Mouse (Mus musculus) hindbrain, embryonic 15.5 days (tissue): ENCODE data around the gene Esyt2. TPM values are rescaled to one million over a fixed set of nuclear protein-coding genes. Genes with fewer than 3 reads are reported as not detected.
"Not testable (repeated sequence)": the region's sequence is repeated elsewhere in the genome, so short reads cannot be mapped to it uniquely, and the experiment has no call there.

Experiments
- ATAC-seq: fragments of 200-750 bp; cut with Nextera tagmentation; 2 replicates; pipeline ENCODE4 v1.8.0; 2017; ENCODE audit warnings: low read depth, moderate number of reproducible peaks, moderate TSS enrichment; ENCODE audit not compliant: low FRiP score
- H3K27ac ChIP-seq: fragments of 300-500 bp; sonication (generic); replicated peaks from 2 replicates; pipeline ENCODE4 v1.5.1; 2015; ENCODE audit warnings: mild to moderate bottlenecking, inconsistent platforms
- H3K27me3 ChIP-seq: fragments of 300-500 bp; sonication (generic); 2 replicates; pipeline ENCODE4 v1.6.1; 2015; ENCODE audit warnings: control low read depth, inconsistent platforms
- H3K36me3 ChIP-seq: fragments of 300-500 bp; sonication (generic); 2 replicates; pipeline ENCODE4 v1.6.1; 2015; ENCODE audit warnings: control low read depth, inconsistent platforms
- H3K4me1 ChIP-seq: fragments of 300-500 bp; sonication (generic); replicated peaks from 2 replicates; pipeline ENCODE4 v1.6.1; 2015; ENCODE audit warnings: control low read depth, inconsistent platforms
- H3K4me2 ChIP-seq: fragments of 300-500 bp; sonication (generic); 2 replicates; pipeline ENCODE4 v1.6.1; 2015; ENCODE audit warnings: moderate library complexity, mild to moderate bottlenecking, inconsistent platforms
- H3K4me3 ChIP-seq: fragments of 300-500 bp; sonication (generic); 2 replicates; pipeline ENCODE4 v1.5.1; 2015; ENCODE audit warnings: mild to moderate bottlenecking, inconsistent platforms
- H3K9ac ChIP-seq: fragments of 300-500 bp; sonication (generic); 2 replicates; pipeline ENCODE4 v1.6.1; 2015; ENCODE audit warnings: inconsistent platforms
- H3K9me3 ChIP-seq: fragments of 300-500 bp; sonication (generic); 2 replicates; pipeline ENCODE4 v1.6.1; 2016; ENCODE audit warnings: control low read depth, inconsistent platforms
- WGBS: fragments of 180-500 bp; shearing (Covaris S2); methylation state at CpG from one replicate; pipeline ENCODE4 v1.1.7; 2015; 5-methylcytosine and 5-hydroxymethylcytosine counted together
- polyA plus RNA-seq: library from polyadenylated mRNA; unstranded; fragments of >200 nt; fragmentation: Nextera tagmentation; extraction: Ambion mirVana; gene quantifications from 2 replicates; pipeline ENCODE4 v1.2.1, GENCODE M21; 2015

The Esyt2 gene
- polyA plus RNA-seq, 1 experiment from 2014 or later, result 12.3 TPM

DNA sequence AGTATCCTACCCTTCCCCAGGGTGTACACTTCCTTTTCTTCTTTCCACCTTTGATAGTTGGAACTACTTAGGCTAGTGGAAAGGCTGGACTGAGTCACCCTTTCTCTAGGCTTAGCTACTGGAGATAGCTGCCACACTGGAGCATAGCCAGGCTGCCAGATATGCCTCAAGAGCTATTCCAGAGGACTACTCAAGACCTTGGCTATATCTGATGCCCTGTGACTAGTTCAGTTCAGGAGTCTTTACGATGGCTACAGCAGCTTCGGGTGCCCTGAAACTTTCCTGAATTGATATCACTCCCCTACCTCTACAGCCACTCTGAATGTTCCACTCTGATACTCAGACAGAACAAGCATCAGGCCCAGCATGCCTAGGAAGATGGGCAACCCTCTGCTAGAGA lies 16.2 kb upstream of the Esyt2 start:
- Histone ChIP-seq H3K9ac (no peak overlapping the region), H3K36me3 (no peaks in the 10 kb centered on the region), H3K9me3 (no peaks in the 10 kb centered on the region), H3K27ac (no peak overlapping the region), H3K4me2 (no peak overlapping the region), H3K4me1 (peaks cover 23% of the 10 kb centered on the region), H3K27me3 (no peaks in the 10 kb centered on the region), H3K4me3 (no peak overlapping the region)
- WGBS, result 92% methylated on average over 2 of the region's 2 CpGs
- no peak for ATAC-seq

- H3K9ac ChIP-seq, result no peak overlapping the region
- no peak overlapping the region for H3K4me2 ChIP-seq
- H3K27ac ChIP-seq, result no peak overlapping the region
- WGBS, result 86% methylated on average over 2 of the region's 2 CpGs
- peaks cover 23% of the 10 kb centered on the region for H3K4me1 ChIP-seq
- H3K27me3 ChIP-seq, result no peaks in the 10 kb centered on the region
- no peaks in the 10 kb centered on the region for H3K9me3 ChIP-seq
- no peak for ATAC-seq
- H3K4me3 ChIP-seq, result no peak overlapping the region
- H3K36me3 ChIP-seq, result no peaks in the 10 kb centered on the region
Observed at GRCm38 (mm10) chr12:116265275-116265674, 15.7 kb upstream of the Esyt2 start.

DNA sequence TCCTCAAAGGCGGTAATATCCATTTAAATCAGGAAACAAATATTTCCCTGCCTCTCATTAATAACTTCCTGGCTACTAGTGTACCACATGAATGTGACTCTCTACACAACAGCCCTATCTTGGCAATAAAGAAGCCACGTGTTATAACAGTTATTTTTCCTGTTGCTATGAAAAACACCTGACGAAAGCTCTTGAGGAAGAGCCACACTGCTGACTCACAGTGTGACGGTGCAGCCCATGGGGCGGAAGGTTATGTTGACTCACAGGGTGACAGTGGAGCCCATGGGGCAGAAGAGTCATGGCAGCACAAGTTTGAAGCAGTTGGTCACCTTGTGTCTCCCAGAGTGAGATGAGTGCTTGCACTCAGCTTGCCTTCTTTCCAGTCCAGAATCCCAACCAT lies 11.5 kb upstream of the Esyt2 start:
- ATAC-seq, result no peak
- no peak overlapping the region for H3K4me3 ChIP-seq
- H3K27me3 ChIP-seq, result no peaks in the 10 kb centered on the region
- H3K9ac ChIP-seq, result no peak overlapping the region
- no peak overlapping the region for H3K4me2 ChIP-seq
- no peaks in the 10 kb centered on the region for H3K36me3 ChIP-seq
- WGBS, result 84% methylated on average over 5 of the region's 5 CpGs
- H3K4me1 ChIP-seq, result no peaks in the 10 kb centered on the region
- H3K9me3 ChIP-seq, result no peaks in the 10 kb centered on the region
- H3K27ac ChIP-seq, result no peak overlapping the region

DNA sequence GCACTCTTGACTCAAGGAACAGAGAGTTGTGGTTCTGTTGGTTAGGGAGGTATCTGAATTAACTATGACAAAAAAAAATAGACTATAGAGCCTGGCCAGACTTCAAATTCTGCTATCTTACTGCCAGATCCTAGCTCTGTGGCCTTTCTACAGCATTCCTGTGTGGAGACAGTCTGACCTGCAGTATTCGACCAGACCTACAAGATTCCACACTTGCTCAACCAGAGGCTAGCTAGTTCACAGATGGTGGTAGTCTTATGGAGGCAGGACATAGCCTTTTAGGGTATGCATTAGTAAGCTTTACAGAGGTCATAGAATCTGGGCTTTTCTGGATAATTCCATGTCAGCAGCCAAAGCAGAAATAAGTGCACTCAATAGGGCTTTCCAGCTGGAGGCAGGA lies 10.5 kb upstream of the Esyt2 start:
- H3K4me1 ChIP-seq, result no peaks in the 10 kb centered on the region
- no peak overlapping the region for H3K4me2 ChIP-seq
- no peak overlapping the region for H3K4me3 ChIP-seq
- H3K36me3 ChIP-seq, result no peaks in the 10 kb centered on the region
- H3K27me3 ChIP-seq, result no peaks in the 10 kb centered on the region
- no peak overlapping the region for H3K9ac ChIP-seq
- no peaks in the 10 kb centered on the region for H3K9me3 ChIP-seq
- 83% methylated on average over 1 of the region's 1 CpGs for WGBS
- H3K27ac ChIP-seq, result no peak overlapping the region
- ATAC-seq, result no peak

DNA sequence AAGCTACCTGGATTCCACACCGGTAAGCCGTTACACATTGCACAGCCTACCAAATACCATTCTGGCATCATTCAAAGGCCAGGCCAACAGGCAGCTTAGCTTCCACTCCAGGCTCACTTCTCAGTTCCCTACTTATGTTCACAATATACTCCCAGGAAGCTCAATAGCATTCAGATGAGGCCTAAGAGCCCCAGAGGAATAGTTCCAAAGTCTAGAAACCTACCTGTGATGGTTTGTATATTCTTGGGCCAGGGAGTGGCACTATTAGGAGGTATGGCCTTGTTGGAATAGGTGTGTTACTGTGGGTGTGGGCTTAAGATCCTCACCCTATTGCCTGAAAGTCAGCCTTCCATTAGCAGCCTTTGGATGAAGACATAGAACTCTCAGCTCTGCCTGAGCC lies 9.9 kb upstream of the Esyt2 start:
- no peaks in the 10 kb centered on the region for H3K9me3 ChIP-seq
- no peak overlapping the region for H3K4me2 ChIP-seq
- H3K4me1 ChIP-seq, result no peaks in the 10 kb centered on the region
- WGBS, result 96% methylated on average over 2 of the region's 2 CpGs
- no peak overlapping the region for H3K27ac ChIP-seq
- no peaks in the 10 kb centered on the region for H3K27me3 ChIP-seq
- H3K9ac ChIP-seq, result no peak overlapping the region
- no peaks in the 10 kb centered on the region for H3K36me3 ChIP-seq
- no peak overlapping the region for H3K4me3 ChIP-seq
- ATAC-seq, result no peak

- Histone ChIP-seq H3K4me2 (no peak overlapping the region), H3K36me3 (no peaks in the 10 kb centered on the region), H3K9ac (no peak overlapping the region), H3K27ac (no peak overlapping the region), H3K4me3 (no peak overlapping the region), H3K9me3 (no peaks in the 10 kb centered on the region), H3K27me3 (no peaks in the 10 kb centered on the region), H3K4me1 (no peaks in the 10 kb centered on the region)
- WGBS, result 74% methylated on average over 1 of the region's 1 CpGs
- no peak for ATAC-seq
Observed at GRCm38 (mm10) chr12:116273733-116274132, 7.3 kb upstream of the Esyt2 start.

GRCm38 (mm10) chr12:116275086-116275485 lies 5.9 kb upstream of the Esyt2 start, which contains the start of gene Gm11027:
Gene Gm11027 (plus strand): TSS chr12:116275386.
- H3K36me3 ChIP-seq, H3K9me3 ChIP-seq, H3K9ac ChIP-seq, H3K4me1 ChIP-seq, H3K27me3 ChIP-seq, H3K4me2 ChIP-seq, H3K4me3 ChIP-seq, H3K27ac ChIP-seq, ATAC-seq: not testable (repeated sequence)
- 78% methylated on average over 2 of the region's 2 CpGs for WGBS

DNA sequence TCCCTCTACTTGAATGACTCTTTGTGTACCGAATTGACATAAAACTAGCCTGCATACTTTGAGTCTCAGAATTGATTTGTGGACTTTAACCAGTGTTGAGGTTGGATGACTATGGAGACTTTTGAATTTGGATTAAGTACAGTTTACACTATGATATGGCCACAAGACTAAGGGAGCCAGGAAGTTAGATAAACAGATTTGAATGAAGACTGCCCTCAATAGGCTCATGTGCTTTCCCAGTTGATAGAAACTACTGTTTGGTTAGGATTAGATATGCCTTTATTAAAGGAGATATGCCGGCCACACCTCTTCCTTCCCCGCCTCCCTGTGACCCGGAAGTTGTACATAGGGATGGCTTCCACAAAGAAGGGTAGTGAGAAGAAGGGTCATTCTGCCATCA lies 5.4 kb upstream of the Esyt2 start:
- H3K9me3 ChIP-seq, result no peaks in the 10 kb centered on the region
- WGBS, result 97% methylated on average over 4 of the region's 4 CpGs
- H3K4me1 ChIP-seq, result peaks cover 5% of the 10 kb centered on the region; the same call in 1 of the 2 replicates
- H3K4me3 ChIP-seq, result no peak overlapping the region
- H3K9ac ChIP-seq, result no peak overlapping the region
- no peaks in the 10 kb centered on the region for H3K36me3 ChIP-seq
- H3K4me2 ChIP-seq, result no peak overlapping the region
- H3K27me3 ChIP-seq, result no peaks in the 10 kb centered on the region
- no peak for ATAC-seq
- no peak overlapping the region for H3K27ac ChIP-seq

DNA sequence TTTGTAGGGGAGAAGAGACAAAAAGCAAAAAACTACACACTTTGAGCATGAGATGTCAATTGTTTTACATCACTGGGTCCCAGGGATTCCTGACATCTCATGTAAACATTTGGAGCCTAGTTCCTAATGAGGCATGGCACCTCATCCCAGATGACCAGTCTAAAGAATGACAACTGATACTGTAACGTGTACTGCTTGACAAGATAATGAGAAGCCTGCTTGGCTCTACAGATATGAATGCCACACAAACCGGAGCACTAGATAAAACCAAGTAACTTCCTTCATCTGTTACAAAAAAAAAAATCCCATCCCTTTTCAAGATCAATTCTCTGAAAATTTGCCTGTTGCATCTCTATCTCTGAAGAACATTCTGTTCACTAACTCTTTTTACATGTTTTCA lies 4.0 kb upstream of the Esyt2 start:
- ATAC-seq, result no peak
- peaks cover 7% of the 10 kb centered on the region for H3K4me1 ChIP-seq
- H3K4me2 ChIP-seq, result no peak overlapping the region
- H3K4me3 ChIP-seq, result no peak overlapping the region
- 83% methylated on average over 2 of the region's 2 CpGs for WGBS
- H3K9ac ChIP-seq, result no peak overlapping the region
- no peaks in the 10 kb centered on the region for H3K36me3 ChIP-seq
- H3K9me3 ChIP-seq, result no peaks in the 10 kb centered on the region
- no peaks in the 10 kb centered on the region for H3K27me3 ChIP-seq
- no peak overlapping the region for H3K27ac ChIP-seq

DNA sequence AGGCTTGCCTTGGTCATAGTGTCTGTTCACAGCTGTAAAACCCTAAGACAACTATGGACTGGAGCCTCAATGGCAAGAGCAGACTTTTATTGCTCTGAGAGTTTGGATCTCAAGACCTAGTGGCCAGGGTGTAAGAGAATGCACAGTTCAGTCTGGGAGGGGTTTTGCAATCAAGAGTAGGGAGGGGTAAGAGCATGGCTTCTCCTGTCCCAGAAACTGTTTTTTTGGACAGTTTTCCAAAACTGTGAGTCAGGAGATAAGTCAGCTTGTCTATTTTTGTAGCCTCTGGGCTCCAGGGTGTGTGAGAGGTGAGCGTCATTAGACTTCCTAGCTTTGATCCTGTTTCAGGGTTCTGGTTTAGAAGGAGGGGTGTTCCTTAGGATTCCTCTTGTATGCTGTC lies 2.5 kb upstream of the Esyt2 start:
- Histone ChIP-seq H3K27me3 (no peaks in the 10 kb centered on the region), H3K9ac (no peak overlapping the region), H3K27ac (no peak overlapping the region), H3K4me1 (peaks cover 18% of the 10 kb centered on the region), H3K4me3 (no peak overlapping the region), H3K4me2 (no peak overlapping the region), H3K36me3 (no peaks in the 10 kb centered on the region), H3K9me3 (no peaks in the 10 kb centered on the region)
- no peak for ATAC-seq
- 92% methylated on average over 1 of the region's 1 CpGs for WGBS

GRCm38 (mm10) chr12:116279181-116279580 lies 1.8 kb upstream of the Esyt2 start:
- Histone ChIP-seq H3K4me1 (peaks cover 19% of the 10 kb centered on the region), H3K9me3 (no peaks in the 10 kb centered on the region), H3K4me3 (no peak overlapping the region), H3K4me2 (no peak overlapping the region), H3K27me3 (no peaks in the 10 kb centered on the region), H3K27ac (no peak overlapping the region), H3K9ac (no peak overlapping the region), H3K36me3 (no peaks in the 10 kb centered on the region)
- 95% methylated on average over 2 of the region's 2 CpGs for WGBS
- ATAC-seq, result no peak

DNA sequence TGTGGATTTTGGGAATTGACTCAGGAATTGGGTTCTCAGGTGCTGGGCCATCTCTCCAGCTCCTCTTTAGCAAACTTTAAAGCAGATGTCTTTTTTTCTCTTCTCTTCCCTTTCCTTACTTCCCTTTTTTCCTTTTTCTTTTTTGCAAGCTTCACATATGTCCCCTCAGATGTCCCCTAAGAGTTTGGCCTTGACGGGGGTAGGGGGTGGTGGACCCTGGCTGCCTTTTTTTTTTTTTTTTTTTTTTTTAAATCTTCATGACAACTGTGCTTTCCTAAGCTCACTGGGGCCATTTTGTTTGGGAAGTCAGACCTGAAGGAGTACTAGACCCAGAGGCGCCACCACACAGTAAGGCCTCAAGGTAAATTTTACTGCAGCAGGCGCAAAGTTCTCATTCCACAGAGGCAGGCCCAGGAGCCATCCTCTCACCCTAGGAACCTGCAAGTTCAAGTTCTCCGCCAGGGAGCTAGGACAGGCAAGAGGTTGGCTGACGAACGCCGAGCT lies 795 bp upstream of the Esyt2 start:
- peaks cover 19% of the 10 kb centered on the region for H3K4me1 ChIP-seq
- H3K4me3 ChIP-seq, result peak overlapping the region; percentile 78
- peak overlapping the region; percentile 98 for H3K27ac ChIP-seq
- H3K4me2 ChIP-seq, result peak overlapping the region; percentile 57
- no peaks in the 10 kb centered on the region for H3K27me3 ChIP-seq
- no peaks in the 10 kb centered on the region for H3K36me3 ChIP-seq
- 2% methylated on average over 7 of the region's 7 CpGs for WGBS
- ATAC-seq, result peak; percentile 23
- H3K9me3 ChIP-seq, result no peaks in the 10 kb centered on the region
- peak overlapping the region; percentile 86 for H3K9ac ChIP-seq
